Mouse (Mus musculus) cerebellum, adult 11 months (tissue): ENCODE measurements at regions not wholly inside any gene's neighbourhood (a gene's known extent, or its start where the extent isn't known, plus 50 kb on each side); places are given as distances from the start of the nearest gene placed in this dataset.
A peak's percentile ranks its signal among the peaks of the same experiment; 100 is the strongest.

Experiments used
- DNase-seq: peaks from one replicate; pipeline ENCODE4 v3.0.0; 2022

DNA sequence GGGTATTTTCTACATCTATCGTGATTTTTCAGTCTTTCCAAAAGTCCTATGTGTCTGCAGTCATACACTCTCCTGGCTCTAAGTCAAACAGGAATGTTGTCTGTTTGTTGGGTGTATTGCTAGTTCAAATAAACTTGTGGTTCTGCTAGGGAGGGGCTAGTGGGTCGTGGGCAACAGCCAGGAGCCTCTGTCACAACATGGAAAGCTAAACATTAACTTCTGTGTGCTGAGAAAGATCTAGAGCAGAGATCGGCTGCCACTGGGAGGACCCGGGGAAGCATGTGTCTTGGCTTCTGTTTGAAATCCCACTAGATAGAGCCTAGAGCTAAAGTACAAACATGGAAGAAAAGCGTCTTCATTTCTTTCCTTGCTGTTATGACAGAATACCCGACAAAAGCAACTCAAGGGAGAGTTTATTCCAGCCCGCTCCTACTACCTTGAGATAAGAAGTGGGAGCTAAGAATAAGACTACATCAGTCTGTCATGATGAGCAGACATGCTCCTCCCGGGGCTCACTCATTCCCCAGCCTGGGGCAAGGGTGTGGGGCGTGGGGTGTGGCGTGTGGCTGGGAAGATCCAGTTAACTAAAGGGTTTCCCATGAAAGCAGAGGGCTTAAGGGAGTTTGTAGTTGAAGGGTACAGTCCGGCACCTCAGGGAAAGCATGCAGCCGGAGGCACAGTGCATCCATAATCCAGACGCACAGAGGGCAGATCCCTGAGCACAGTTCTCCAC is 190.7 kb downstream of the Rybp start:
- DNase-seq, result no peak

DNA sequence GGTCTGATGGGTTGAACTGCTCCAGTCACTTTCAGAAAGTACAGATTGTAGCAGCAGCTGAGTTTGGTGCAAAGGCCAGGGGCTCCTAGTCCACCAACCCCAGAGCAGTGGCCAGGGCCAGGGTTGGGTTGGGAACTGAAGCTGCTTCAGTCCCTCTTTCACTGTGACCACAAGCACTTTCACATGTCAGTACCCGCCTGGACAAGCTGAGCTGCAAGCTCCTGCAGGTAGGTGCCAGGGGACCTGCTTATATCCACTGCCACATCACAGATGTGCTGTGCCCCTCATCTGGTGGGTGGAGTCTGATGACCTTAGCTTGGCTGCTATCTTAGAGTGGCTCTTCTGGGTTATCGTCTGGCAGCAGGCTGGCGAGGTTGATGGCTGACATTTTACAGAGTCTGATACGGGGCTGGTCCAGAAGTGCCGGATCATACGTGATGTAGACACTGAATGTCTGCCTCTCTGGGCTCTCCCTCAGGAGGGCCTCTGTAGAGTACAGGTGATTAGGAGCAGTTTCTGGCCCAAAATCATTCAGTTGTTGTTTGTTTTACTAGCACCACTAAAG is 192.6 kb downstream of the Rybp start:
- DNase-seq, result no peak

DNA sequence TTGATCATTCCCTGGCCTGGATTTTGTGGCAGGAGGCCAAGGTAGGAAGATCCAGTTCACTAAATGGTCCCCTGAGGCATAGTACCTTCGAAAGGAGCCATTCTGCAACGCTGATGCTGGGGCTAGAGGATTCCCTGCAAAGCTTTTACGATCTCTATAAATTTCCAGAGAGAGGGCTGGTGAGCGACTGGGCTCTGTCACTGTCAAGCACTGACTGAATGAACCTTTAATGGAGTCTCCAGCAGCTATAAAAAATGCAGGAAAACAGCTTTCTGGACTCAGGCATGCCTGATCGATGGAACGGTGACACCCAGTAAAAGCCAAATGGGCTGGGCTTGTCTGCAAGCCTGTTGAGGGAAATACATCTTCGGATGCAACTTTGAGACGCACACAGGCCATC is 194.4 kb downstream of the Rybp start:
- no peak for DNase-seq

DNA sequence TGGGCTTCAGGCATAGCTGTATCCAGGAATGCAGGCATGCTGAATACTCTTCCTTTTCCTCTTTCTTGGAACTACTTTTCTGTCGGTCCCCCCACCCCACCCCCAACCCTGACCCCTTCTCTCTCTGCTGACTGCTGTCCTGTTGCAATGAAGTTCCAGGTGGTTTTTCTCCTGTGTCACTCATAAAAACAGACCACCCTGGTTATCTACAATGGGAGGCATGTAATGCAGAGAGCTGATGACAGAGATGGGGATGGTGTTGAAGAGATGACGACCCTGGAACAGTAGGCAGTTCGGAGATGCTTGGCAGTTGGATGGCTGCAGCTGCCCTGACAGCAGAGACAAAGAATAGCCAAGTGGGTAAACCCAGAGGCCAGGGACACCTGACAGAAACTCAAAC is 195.5 kb downstream of the Rybp start:
- DNase-seq, result no peak

DNA sequence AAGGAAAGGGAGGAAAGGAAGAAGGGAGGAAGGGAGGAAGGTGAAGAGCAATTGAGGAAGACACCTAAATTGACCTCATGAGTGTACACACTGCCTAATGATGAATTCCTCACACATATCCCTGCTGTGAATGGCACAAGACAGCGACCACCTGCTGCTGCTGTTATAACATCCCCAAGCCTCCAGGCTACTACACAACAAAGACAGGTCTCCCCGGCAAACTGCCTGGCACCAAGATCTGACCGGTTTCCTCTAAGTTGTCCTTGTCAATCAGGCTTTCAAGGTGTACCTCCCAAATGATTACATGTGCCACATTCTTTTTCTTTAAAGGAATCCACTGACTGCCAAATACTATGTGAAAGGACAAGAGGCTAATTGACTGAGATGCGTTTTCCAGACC is 198.7 kb downstream of the Rybp start:
- no peak for DNase-seq

DNA sequence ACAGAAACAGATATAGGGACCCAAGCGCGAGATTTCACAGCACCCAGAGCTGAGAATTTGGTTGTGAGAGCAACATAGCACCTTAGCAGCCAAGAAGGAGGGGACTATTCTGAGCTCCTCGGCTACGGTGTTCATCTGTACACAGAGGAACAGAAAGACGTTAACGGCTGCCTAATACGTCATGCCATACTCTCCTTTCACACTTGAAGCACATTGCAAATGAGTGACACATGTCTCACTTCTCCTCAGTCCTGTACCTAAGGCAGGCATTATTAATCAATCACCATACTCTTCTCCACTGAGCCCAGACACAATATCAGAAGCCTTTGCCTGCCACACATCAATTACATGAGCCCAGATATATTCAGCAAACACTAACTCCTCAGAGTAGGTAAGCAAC is 200.5 kb downstream of the Rybp start:
- DNase-seq, result no peak

DNA sequence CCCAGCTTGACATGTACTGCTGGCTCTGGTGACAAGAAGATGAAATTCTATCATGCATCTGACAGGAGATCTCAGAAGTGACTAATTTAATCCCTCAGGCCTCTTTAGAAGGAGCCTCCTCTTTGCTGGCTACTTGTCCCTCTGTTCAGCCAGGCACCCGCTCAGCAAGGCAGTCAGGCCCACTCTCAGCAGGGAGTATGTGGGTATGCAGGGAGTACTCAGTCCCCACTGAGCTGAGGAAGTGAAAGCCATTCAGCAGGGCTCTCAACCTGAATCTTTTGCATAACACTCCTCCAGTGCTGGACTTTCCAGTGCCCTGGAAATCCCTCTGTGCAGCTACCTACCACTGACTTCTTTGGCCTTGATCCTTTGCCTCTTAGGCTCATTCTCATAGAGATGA is 201.3 kb downstream of the Rybp start:
- no peak for DNase-seq

DNA sequence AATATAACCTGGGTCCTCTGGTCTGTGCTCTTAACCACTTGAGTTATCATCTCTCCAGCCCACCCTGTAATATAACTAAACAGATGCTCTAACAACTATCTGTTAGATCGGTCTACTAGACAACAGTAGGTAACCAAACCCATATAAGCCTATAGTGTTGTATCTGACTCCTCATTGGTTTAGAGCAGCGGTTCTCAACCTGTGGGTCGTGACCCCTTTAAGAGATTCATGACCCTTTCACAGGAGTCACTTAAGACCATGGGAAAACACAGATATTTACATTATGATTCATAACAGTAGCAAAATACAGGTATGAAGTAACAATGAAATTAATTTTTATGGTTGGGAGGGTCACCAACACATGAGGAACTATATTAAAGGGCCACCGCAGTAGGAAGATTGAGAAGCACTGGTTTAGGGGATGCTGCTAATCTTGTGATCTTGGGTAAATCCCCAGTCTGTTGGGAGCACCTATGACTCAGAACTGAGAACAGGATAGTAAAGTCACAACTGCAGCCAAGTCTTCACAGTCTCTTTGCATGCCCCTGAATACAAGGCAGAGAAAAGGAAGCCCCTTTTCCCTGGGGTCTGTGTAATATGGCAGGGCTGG is 203.3 kb downstream of the Rybp start:
- no peak for DNase-seq

DNA sequence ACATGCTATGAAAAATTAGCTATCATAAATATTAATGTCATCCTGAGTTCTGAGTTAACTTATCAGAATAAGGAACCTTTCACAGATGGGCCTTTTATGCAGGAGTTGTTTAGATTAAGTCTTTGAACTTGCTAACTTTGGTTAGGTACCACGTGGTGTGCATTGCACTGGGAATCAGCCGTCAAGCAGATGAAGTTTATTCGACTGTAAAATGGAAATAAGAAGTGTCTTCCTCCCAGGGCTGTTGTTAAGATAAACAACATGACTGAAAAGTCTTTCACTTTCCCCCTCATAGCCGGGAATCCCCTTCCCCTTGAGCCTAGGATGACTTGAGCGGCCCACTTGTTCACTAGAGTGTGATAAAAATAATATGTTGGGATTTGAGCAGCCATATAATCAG is 204.2 kb downstream of the Rybp start:
- DNase-seq, result no peak

DNA sequence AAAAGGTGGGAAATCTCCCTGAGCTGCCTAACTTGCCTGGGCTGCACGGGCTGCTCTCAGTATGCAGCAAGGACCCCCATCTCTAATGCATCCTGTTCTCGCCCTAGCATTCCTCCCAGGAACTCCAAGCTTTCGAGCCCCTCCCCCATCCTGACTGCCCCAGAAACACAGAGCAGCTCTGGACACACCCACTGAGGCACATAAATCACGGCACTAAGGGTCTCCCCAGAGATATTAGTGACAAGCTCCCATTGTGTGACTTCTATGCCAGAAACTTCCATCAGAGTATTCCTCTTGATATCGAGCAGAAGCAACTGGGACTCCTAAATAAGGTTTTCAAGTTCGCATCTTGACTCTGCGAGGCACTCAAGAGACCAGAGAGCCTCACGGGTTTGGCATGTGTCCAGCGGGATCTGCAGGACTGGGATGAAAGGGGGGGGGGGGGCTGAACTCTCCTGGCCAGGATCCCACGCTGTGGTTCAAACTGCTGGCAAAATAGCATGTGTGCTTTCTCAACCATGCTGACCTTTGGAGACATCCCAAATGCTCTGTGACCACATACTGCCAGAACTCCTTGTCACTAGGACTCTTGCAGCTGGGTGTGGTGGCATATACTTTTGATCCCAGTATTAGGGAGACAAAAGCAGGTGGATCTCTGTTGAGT is 212.5 kb downstream of the Rybp start:
- no peak for DNase-seq

DNA sequence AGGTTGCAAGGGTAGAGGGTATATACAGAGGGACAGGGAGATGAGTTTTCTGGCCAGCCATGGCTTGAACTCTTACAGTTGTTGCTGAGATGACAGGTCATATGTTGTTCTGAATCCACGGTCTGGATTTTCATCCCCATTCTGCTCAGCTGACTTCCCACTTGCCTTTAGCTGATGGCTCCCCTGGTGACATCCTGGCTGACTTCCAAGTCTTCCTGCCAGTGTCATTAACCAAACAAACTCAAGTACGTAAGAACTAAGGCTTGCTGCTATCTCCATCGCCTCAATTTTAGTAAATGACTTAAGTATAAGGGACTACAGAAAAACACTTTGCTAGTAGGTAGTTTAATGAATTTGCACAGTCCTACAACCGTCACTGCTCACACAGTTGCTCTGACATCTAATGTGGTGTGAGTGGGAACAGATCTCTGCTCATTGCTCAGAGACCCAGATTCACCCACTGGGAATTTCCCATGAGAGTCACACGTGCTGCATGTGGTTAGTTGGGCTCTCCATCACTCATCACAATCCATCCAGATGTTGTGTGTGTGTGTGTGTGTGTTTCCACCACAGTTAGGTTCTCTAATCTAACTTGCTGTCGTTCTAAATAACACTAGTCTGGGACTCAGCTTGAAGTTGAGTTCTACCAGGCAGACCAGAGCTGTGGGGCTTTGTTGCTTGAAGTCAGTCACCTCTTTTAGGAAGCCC is 214.9 kb downstream of the Rybp start:
- DNase-seq, result peak; percentile 24

DNA sequence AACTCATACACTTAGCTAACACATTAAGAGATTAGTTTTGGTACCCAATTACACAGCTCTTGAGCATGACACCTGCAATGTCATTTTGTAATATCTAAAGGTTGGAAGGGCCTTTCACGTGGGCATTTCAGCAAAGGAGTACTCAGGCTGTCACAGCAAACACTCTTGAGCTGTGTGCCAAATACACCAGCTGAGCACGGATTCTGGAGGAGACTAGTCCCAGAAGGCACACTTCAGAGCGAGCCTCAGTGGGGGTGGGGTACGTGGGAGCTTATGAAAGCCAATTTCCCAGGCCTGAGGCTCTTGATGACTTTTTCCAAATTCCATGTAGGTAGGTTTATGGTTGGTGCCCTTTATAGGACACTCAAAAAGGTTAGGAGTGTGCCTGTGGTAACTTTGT is 218.1 kb downstream of the Rybp start:
- DNase-seq, result no peak

DNA sequence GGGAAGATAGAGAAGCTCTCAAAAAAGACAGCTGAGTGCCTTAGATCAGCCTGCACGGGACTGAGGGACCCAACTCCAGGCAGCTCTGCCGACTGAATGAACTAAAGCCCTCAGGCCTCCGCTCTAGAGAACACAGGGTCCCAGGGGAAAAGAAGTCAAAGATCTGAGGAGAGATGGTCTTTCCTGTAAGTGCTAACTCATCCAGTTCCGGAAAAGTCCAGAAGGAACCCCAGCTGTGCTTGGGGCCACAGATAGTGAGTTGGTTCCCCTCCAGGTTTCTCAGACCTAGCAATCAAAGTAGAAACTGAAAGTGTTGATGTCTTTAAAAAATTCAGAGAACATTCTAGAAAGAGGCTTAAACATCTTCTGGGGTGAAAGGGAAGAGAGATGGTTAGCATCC is 220.0 kb downstream of the Rybp start:
- DNase-seq, result no peak

DNA sequence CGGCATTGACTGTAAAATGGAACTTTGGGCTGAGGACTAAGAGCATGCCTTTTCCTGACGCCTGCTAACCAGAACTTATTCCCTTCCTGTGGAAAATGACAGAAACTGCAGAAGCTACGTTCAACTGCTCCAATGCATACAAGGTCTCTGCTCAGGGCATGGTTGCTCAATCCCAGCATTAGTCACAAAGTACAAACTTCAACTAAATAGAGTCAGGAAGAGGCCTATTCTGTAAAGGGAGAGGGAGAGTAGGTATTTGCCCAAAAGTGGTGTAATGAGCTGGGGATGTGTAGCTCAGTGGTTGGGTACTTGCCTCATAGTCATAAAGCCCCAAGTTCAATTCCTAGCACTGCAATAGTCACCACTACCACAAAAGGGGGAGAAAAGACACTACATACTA is 221.7 kb downstream of the Rybp start:
- DNase-seq, result no peak

DNA sequence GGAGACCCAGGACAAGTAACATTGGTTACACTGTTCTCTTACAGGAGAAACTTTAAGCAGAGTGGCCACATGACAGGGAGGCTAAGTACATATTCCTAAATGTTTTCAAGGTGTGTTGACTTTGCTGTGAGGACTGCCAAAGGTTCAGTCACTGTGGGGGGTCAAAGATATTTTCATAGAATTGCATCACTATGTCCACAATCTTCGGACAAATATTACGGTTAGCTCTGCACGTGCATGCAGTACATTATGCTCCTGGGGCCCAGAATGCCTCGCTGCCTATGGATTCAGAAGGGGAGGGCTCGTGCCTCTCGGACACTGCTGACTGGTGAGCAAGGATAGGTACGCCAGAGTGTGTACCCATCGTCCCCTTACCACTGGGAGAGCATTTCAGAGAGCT is 224.3 kb downstream of the Rybp start:
- no peak for DNase-seq

DNA sequence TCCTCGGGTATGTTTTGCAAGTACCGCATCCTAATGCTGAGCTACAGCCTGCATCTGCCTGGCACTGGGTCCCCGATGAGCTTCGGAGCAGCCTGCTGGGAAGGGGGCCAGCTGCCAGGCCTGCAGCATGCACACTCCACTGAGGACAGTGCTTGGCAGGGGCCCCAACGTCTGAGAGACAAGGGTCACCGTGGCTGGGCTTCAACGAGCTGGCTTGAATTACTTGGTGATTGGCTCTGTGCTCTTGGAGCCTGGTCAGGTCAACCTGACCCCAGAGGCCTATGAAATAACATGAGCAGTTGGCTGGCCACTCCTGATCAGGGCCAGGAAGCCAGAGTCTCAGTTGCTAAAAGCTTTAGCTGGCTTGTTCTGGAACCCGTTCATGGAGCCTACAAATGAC is 227.5 kb downstream of the Rybp start:
- DNase-seq, result peak; percentile 42

DNA sequence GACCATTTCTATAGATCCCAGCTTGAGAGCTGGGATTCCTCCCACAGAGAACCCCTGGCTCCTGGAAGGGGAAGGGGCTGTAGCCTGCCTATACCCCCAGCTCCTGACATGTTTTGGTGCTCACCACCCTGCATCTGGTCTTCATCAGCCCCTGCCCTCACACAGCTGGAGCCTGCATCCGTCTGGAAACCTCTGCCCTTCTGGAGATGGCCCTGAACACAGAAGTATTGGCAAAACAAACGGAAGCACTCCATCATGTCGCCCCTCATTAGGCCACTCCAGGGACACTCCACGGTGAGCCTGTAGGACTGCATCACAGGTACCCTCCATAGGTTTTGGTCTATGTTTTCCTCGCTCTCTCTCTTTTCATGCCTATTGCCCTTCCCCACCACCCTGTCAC is 231.3 kb downstream of the Rybp start:
- DNase-seq, result no peak

DNA sequence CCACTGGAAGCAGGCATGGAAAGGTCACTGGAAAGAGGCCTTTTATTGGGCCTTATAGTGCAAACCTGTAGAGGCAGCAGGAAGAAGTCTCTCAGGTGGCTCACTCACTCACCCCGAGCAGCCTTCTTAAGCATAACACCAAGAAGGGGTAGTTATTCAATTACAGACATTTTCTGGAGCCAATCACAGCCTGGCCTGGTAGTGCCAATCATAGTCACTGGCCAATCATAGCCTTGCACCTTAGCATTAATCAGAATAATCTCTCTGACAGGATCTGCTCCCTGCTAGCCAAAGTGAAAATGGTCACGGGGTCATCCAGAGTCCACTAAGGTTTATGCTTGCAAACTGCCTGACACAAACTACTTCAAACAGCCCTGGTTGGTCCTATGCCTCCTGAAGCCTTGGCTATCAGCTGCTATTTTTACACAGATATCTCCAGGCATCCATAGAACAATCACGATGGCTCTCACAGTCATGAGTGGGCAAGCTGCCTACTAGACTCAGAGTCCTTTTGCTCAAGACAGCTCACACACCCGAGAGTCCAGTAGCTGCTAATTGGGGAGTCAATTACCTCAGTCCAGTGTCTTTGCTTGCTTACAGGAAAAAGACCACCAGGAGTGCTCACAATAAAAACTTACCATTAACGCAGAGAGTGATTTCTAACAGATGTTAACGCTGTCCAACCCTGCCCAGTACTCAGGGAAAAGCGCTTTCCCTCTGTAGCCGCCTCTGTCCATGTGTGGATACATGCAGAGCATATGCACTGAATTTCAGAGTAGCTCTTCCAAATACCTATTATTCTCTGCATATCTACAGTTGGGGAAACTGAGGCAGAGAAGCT is 234.1 kb downstream of the Rybp start:
- DNase-seq, result no peak

DNA sequence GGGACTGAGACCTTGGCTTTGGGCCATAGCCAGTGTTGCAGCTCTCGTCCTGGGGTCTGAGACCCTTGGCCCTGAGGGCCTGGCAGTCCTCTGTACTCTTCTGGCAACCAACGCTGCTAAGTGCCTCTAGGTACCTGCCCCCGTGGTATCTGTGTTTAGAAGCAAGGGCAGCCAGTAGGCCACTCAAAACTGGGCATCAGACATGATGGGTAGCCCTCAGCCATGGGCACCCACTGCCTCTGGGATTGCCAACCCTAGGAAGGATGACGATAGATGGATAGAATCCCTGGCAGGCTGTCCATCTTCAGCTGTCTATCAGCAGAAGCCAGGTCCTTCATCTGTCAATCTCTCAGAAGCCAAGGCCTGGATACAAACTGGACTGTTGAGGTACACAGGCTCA is 234.9 kb downstream of the Rybp start:
- no peak for DNase-seq

DNA sequence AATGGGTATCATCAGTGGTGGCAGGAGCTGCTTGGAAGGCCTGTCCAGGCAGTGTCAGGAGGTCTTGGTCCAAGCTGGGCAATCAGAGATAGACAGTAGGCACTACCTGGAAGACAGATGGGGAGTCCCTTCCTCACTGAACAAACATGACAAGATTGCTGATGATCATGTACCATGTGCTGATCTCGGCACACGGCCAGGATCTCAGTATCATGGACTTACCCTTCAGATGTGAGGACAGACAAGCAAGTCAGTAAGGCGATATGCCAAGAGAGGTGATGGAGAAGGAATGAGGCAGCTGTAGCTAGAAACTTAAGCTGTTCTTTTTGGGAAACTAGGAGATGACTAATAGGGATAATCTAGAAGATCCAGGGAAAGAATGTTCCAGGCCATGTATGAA is 238.2 kb downstream of the Rybp start:
- DNase-seq, result no peak

DNA sequence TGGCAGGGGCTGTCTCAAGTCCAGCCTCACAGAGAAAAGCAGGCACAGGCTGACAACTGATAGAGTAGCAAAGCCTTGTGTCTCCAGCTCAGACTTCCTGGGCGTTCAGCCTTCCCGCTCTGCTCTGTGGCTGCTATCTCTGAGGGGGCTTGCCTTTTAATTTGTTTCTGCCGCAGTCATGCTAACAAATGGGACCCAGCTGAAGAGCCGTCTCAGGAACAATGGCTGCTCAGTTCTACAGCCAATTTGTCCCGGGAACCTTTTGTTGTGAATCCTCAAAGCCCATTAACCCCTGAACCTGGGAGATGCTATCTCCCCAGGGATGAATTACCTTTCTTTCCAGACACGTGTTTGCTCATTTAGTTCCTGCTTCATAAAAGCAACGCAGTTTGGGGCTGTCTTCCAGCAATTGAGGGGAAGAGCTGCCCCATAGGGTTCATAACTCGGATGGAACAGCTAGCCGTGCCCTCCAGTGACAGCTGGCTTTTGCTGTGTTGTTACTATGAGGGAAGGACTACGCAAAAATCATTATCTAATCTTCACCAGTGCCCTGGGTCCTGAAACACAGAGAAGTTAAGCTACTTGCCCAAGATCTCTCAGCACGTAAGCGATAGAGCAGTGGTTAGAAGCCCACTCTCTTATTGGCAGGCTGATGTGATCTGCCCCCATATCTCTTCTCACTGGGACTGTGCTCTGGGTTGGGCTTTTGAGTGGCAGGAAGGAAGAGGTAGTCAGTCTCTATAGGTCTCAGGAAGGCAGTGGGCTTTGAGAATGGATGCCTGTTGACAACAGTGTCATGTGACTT is 240.9 kb downstream of the Rybp start:
- no peak for DNase-seq

DNA sequence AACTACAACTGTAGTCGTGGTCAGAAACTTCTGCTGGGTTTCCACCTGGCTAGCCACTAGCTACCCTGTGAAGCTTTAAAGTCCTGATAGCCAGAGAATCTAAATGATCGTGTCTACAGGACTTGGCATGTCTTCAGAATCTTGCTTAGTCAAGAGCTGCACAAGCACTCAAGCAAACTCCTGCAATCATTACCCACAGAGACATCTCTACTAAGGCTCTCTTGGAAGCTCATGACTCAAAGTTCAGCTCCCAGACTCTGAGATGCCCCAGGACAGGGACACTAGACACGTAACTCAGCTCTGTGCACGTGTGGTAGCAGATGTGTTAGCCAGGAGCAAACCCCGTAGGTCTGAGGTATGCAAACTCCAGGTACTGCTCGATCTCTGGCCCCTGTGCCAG is 242.2 kb downstream of the Rybp start:
- no peak for DNase-seq
